In the genomic region with DNA sequence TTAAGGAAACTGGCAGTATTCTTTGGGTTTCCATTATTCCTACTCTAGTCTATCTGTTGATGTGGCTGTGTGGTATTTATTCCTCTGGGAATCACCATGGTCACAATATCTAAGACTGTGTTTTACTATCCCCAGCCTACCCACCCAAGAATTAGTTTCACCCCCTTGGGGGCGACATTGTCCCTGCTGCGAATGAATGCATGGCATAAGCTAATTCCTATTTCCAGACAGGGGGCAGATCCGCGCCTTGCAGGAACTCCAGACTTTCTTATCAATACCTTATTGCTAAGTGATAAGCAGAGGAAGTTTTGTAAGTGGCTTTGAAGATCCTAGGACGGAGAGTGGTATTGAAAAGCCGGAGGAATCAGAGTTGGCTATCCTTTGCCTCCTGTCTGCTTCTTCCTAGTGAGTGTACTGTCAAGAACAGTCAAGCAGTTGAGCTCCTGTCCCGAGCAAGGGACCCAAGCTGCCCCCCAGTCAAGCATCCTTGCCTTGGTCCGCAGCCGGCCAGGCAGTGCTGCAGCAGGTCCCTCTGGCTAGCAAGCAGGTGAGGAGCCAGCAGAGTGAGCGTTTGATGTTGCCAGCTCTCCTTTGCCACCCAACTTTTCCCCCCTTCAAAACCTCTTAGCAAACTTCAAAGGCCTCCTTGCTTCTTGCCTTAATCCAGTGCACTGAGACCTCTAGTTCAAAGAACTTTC, we compare ENCODE assay signal across 9 mouse cellular contexts.
DNase-seq lines count a peak whose midpoint lies in the region; ATAC-seq and TF ChIP-seq lines count a peak whose summit lies in the region.
"Had no signal": no experiment of that assay in that cellular context is flagged by ENCODE, and none has a peak within 500 bp of the region (broad histone marks: within the 10 kb centered on the region; RNA-seq: fewer than 3 reads in every experiment).

No protein-coding gene starts in this region.

- no peaks in the 10 kb centered on the region; the same call in 1 of the 2 replicates for H3K27me3 ChIP-seq in kidney, adult 2 months (replicated peaks; ENCODE audit: control insufficient read depth, insufficient read depth, low read length)
- H3K27me3 ChIP-seq in forebrain, postnatal 0 days (ENCODE audit: insufficient read depth, low read length): no peaks in the 10 kb centered on the region
- no peaks in the 10 kb centered on the region for H3K27me3 ChIP-seq in liver, embryonic 14.5 days (ENCODE audit: control insufficient read depth, insufficient read depth, low read length)
- no peaks in the 10 kb centered on the region for H3K27me3 ChIP-seq in stomach, postnatal 0 days (ENCODE audit: control insufficient read depth, insufficient read depth, low read length)

- ATAC-seq in forebrain, postnatal 0 days: peak; percentile 59
- ATAC-seq in liver, embryonic 14.5 days (ENCODE audit: insufficient read depth): no peak
- no peak for ATAC-seq in stomach, postnatal 0 days (ENCODE audit: low FRiP score, low TSS enrichment)
- no peak for ATAC-seq in inflammation-experienced regulatory T-cells, adult 6 months

- H3K9me3 ChIP-seq in forebrain, postnatal 0 days (ENCODE audit: low read length): no peaks in the 10 kb centered on the region
- H3K9me3 ChIP-seq in liver, embryonic 14.5 days (ENCODE audit: control insufficient read depth, low read length): no peaks in the 10 kb centered on the region
- no peaks in the 10 kb centered on the region for H3K9me3 ChIP-seq in stomach, postnatal 0 days (ENCODE audit: control insufficient read depth, low read length)

- no peaks in the 10 kb centered on the region for H3K36me3 ChIP-seq in kidney, adult 2 months (ENCODE audit: control insufficient read depth, insufficient read depth, low read length)
- H3K36me3 ChIP-seq in forebrain, postnatal 0 days (ENCODE audit: insufficient read depth): no peaks in the 10 kb centered on the region
- no peaks in the 10 kb centered on the region for H3K36me3 ChIP-seq in liver, embryonic 14.5 days (replicated peaks; ENCODE audit: control insufficient read depth, insufficient read depth, low read depth)
- H3K36me3 ChIP-seq in stomach, postnatal 0 days (ENCODE audit: control insufficient read depth, insufficient read depth, low read length): no peaks in the 10 kb centered on the region
- H3K36me3 ChIP-seq: G1E had no signal

- no peak overlapping the region for H3K9ac ChIP-seq in forebrain, postnatal 0 days
- H3K9ac ChIP-seq in liver, embryonic 14.5 days (replicated peaks): no peak overlapping the region
- no peak overlapping the region for H3K9ac ChIP-seq in stomach, postnatal 0 days (ENCODE audit: low read length)

- H3K4me3 ChIP-seq in kidney, adult 2 months (ENCODE audit: insufficient read depth, low read depth, low read length): no peak overlapping the region
- peak overlapping the region; percentile 9; the same call in 1 of the 2 replicates for H3K4me3 ChIP-seq in forebrain, postnatal 0 days (ENCODE audit: low read depth, low read length)
- no peak overlapping the region for H3K4me3 ChIP-seq in liver, embryonic 14.5 days (ENCODE audit: insufficient read depth in 1 of 2, low read depth in 2 of 2, low read length in 2 of 2)
- H3K4me3 ChIP-seq in stomach, postnatal 0 days (ENCODE audit: low read depth, low read length): no peak overlapping the region

- 24% methylated on average over 10 of the region's 10 CpGs for WGBS in kidney, adult 2 months
- WGBS in forebrain, postnatal 0 days: 5% methylated on average over 10 of the region's 10 CpGs
- 9% methylated on average over 10 of the region's 10 CpGs for WGBS in liver, embryonic 14.5 days (ENCODE audit: insufficient replicate concordance)
- WGBS in stomach, postnatal 0 days: 12% methylated on average over 10 of the region's 10 CpGs

- no peak overlapping the region for H3K27ac ChIP-seq in kidney, adult 2 months (ENCODE audit: insufficient read depth, low read depth, low read length)
- H3K27ac ChIP-seq in forebrain, postnatal 0 days (ENCODE audit: low read depth, low read length): peak overlapping the region; percentile 74; the same call in 1 of the 2 replicates
- no peak overlapping the region for H3K27ac ChIP-seq in liver, embryonic 14.5 days
- H3K27ac ChIP-seq in stomach, postnatal 0 days (replicated peaks): no peak overlapping the region

- TF ChIP-seq EP300 in liver, embryonic 14.5 days (IDR thresholded peaks at IDR 0.05; ENCODE audit: low read depth): no peak
- no peak for TF ChIP-seq EP300 in stomach, postnatal 0 days (optimal IDR thresholded peaks at IDR 0.05)

- no peaks in the 10 kb centered on the region for H3K4me1 ChIP-seq in kidney, adult 2 months (ENCODE audit: control insufficient read depth, insufficient read depth, low read length)
- H3K4me1 ChIP-seq in forebrain, postnatal 0 days (ENCODE audit: insufficient read depth): peaks cover 11% of the 10 kb centered on the region
- H3K4me1 ChIP-seq in liver, embryonic 14.5 days (replicated peaks; ENCODE audit: control insufficient read depth in 2 of 2, insufficient read depth in 2 of 2, low read length in 1 of 2): no peaks in the 10 kb centered on the region
- H3K4me1 ChIP-seq in stomach, postnatal 0 days (replicated peaks; ENCODE audit: control insufficient read depth, insufficient read depth): no peaks in the 10 kb centered on the region

- TF ChIP-seq CTCF in kidney, adult 2 months (conservative IDR thresholded peaks at IDR 0.05; ENCODE audit: insufficient read depth, insufficient read length, low read depth, low read length): peak; percentile 36; the same call in 1 of the 2 replicates
- peak; percentile 47; the same call in 1 of the 2 replicates for TF ChIP-seq CTCF in brain, embryonic 14.5 days (IDR thresholded peaks at IDR 0.05; ENCODE audit: borderline replicate concordance, extremely low read depth, insufficient read depth, insufficient read length)
- peak; percentile 72 for TF ChIP-seq CTCF in forebrain, postnatal 0 days (IDR thresholded peaks at IDR 0.05; ENCODE audit: low read depth)
- 0 out of 2 replicates have a peak, but pooled peaks have one; percentile 15 for TF ChIP-seq CTCF in liver, embryonic 14.5 days (IDR thresholded peaks at IDR 0.05; ENCODE audit: low read depth)
- peak; percentile 64 for TF ChIP-seq CTCF in stomach, postnatal 0 days (IDR thresholded peaks at IDR 0.05; ENCODE audit: low read depth)

- DNase-seq in kidney, adult 2 months: no peak
- DNase-seq in kidney, adult 8-10 months: no peak
- DNase-seq in brain, embryonic 14.5 days (ENCODE audit: low read depth): peak; percentile 84
- peak; percentile 79 for DNase-seq in forebrain, postnatal 0 days
- DNase-seq in liver, embryonic 14.5 days (ENCODE audit: low read depth in 3 of 3, low spot score in 3 of 3): no peak
- peak; percentile 21 for DNase-seq in stomach, postnatal 0 days (ENCODE audit: low spot score)
- DNase-seq in spleen, postnatal 4 days (ENCODE audit: low spot score in 2 of 2): no peak

- no peak for TF ChIP-seq POLR2A in kidney, adult 2 months (IDR thresholded peaks at IDR 0.05; ENCODE audit: low read depth, low read length)
- no peak for TF ChIP-seq POLR2A in brain, embryonic 14.5 days (IDR thresholded peaks at IDR 0.05; ENCODE audit: borderline replicate concordance, extremely low read depth, insufficient read depth, insufficient read length, poor library complexity, severe bottlenecking)

- peak overlapping the region; percentile 37 for H3K4me2 ChIP-seq in forebrain, postnatal 0 days (ENCODE audit: low read depth)
- H3K4me2 ChIP-seq in liver, embryonic 14.5 days (ENCODE audit: low read depth): no peak overlapping the region
- no peak overlapping the region for H3K4me2 ChIP-seq in stomach, postnatal 0 days (replicated peaks; ENCODE audit: low read depth)

Comparison
In these comparisons a context has a peak if more than half of its experiments do, and no peak if none do; other contexts are left out.
1. DNase-seq: peak in brain, embryonic 14.5 days (single experiment), forebrain, postnatal 0 days (single experiment) and stomach, postnatal 0 days (single experiment); none in kidney, adult 2 months (single experiment), kidney, adult 8-10 months (0 of 2), liver, embryonic 14.5 days (0 of 3) and spleen, postnatal 4 days (0 of 2).
2. CTCF ChIP-seq: peak in every context shown above with its lines; median percentile 72 in forebrain, postnatal 0 days; 64 in stomach, postnatal 0 days; 47 in brain, embryonic 14.5 days; 36 in kidney, adult 2 months; 15 in liver, embryonic 14.5 days.